ENCODE assay signal across 8 mouse cellular contexts in the genomic region with DNA sequence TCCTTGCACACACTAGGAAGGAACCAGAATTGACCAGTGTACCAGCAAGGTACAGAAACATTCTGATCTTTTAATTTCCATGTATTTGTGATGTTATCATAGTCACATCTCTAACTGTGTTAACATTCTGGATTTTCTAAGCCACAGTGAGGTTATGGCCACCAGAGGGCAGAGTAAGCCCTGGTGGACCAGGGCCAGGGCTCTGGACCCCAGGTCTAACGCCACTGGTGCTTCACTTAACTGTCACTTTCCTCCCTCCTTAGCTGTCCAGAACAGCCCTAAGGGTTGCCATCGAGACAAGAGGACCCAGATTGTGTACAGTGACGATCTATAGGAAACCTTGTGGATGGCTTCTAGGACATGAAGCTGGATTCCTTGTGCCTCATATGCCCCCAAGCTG. TPM values are rescaled to one million over a fixed set of nuclear protein-coding genes. Genes with fewer than 3 reads are reported as not detected.
DNase-seq lines count a peak whose midpoint lies in the region; ATAC-seq and TF ChIP-seq lines count a peak whose summit lies in the region.

No protein-coding gene starts in this region.

- peak; percentile 32; the same call in 1 of the 2 replicates for ATAC-seq in intestine, embryonic 15.5 days
- peak; percentile 67 for ATAC-seq in megakaryocyte progenitor cell, adult 5-6 weeks (replicated peaks; ENCODE audit: poor library complexity)
- no peak for ATAC-seq in erythroblast, adult 5-6 weeks (replicated peaks; ENCODE audit: low FRiP score, poor library complexity, severe bottlenecking)

- peak; percentile 32 for DNase-seq in gastrocnemius, adult 18-20 months (ENCODE audit: low spot score)
- no peak for DNase-seq in gastrocnemius, postnatal 25 days
- DNase-seq in testis, postnatal 14 days (ENCODE audit: low spot score) = no peak
- DNase-seq in embryo, embryonic 11 days = peak; percentile 72

- H3K9ac ChIP-seq in intestine, embryonic 15.5 days = no peak overlapping the region; the same call in 1 of the 2 replicates

- WGBS in intestine, embryonic 15.5 days = 30% methylated on average over 3 of the region's 3 CpGs

- TF ChIP-seq CTCF in testis, adult 2 months (IDR thresholded peaks at IDR 0.05; ENCODE audit: control insufficient read depth, insufficient read depth, insufficient replicate concordance, low read depth, low read length) = peak; percentile 51; the same call in 1 of the 2 replicates

- H3K9me3 ChIP-seq in intestine, embryonic 15.5 days = no peaks in the 10 kb centered on the region

- no peak overlapping the region for H3K4me2 ChIP-seq in intestine, embryonic 15.5 days (replicated peaks)

- no peak for TF ChIP-seq POLR2A in testis, adult 2 months (IDR thresholded peaks at IDR 0.05; ENCODE audit: control insufficient read depth, low read depth, low read length)

- no peak overlapping the region for H3K4me3 ChIP-seq in testis, adult 2 months (ENCODE audit: control insufficient read depth, low read depth, low read length)
- no peak overlapping the region for H3K4me3 ChIP-seq in intestine, embryonic 15.5 days (replicated peaks)

- no peaks in the 10 kb centered on the region for H3K27me3 ChIP-seq in testis, adult 2 months (ENCODE audit: control insufficient read depth, insufficient read depth, low read length)
- H3K27me3 ChIP-seq in intestine, embryonic 15.5 days (replicated peaks) = no peaks in the 10 kb centered on the region

- H3K36me3 ChIP-seq in testis, adult 2 months (ENCODE audit: control insufficient read depth, insufficient read depth, low read length) = no peaks in the 10 kb centered on the region
- H3K36me3 ChIP-seq in intestine, embryonic 15.5 days = peaks cover 33% of the 10 kb centered on the region

- H3K27ac ChIP-seq in testis, adult 2 months (ENCODE audit: control insufficient read depth, insufficient read depth, low read depth, low read length) = no peak overlapping the region
- H3K27ac ChIP-seq in intestine, embryonic 15.5 days = no peak overlapping the region

- peaks cover 2% of the 10 kb centered on the region for H3K4me1 ChIP-seq in testis, adult 2 months (ENCODE audit: control insufficient read depth, insufficient read depth, low read length)
- H3K4me1 ChIP-seq in intestine, embryonic 15.5 days (replicated peaks) = peaks cover 9% of the 10 kb centered on the region

RNA-seq across cellular contexts. Expression of a gene that starts 5.6 kb away (rescaled TPM):
- total RNA-seq in gastrocnemius, adult 18-20 months (2021) = 10 to 100 TPM in 1 of 2 experiments, 1 to 10 TPM in 1; 9.0 to 12.0 TPM
- total RNA-seq in gastrocnemius, postnatal 25 days (2021) = 1 to 10 TPM; 7.7 to 8.9 TPM
- polyA plus RNA-seq in testis, adult 2 months (2012; rRNA removed) = 173 and 180 TPM in 2 replicates
- 98.4 and 106 TPM in 2 replicates for polyA plus RNA-seq in intestine, embryonic 15.5 days (2015; fragmentation: Nextera tagmentation; extraction: Ambion mirVana)
- total RNA-seq in megakaryocyte progenitor cell, adult 5-6 weeks (2015) = 65.8 and 70.7 TPM in 2 replicates
- total RNA-seq in megakaryocyte progenitor cell, adult 5-6 weeks (2017) = 39.9 and 40.8 TPM in 2 replicates
- 23.0 and 30.0 TPM in 2 replicates for total RNA-seq in erythroblast, adult 5-6 weeks (2015; ENCODE audit: low replicate concordance)
- 16.3 and 19.7 TPM in 2 replicates for total RNA-seq in erythroblast, adult 5-6 weeks (2017; ENCODE audit: low replicate concordance)

RNA-seq across cellular contexts. Expression of a gene that starts 5.8 kb away (rescaled TPM):
- 10 to 100 TPM; 20.8 to 21.3 TPM for total RNA-seq in gastrocnemius, adult 18-20 months (2021)
- total RNA-seq in gastrocnemius, postnatal 25 days (2021) = 10 to 100 TPM; 18.0 to 18.9 TPM
- polyA plus RNA-seq in testis, adult 2 months (2012; rRNA removed) = 137 and 142 TPM in 2 replicates
- polyA plus RNA-seq in intestine, embryonic 15.5 days (2015; fragmentation: Nextera tagmentation; extraction: Ambion mirVana) = 39.9 and 42.5 TPM in 2 replicates
- total RNA-seq in megakaryocyte progenitor cell, adult 5-6 weeks (2015) = 10.2 and 12.8 TPM in 2 replicates
- 31.2 and 35.7 TPM in 2 replicates for total RNA-seq in megakaryocyte progenitor cell, adult 5-6 weeks (2017)
- total RNA-seq in erythroblast, adult 5-6 weeks (2015; ENCODE audit: low replicate concordance) = 4.8 and 9.8 TPM in 2 replicates
- total RNA-seq in erythroblast, adult 5-6 weeks (2017; ENCODE audit: low replicate concordance) = 16.0 and 20.4 TPM in 2 replicates

RNA-seq across cellular contexts. Expression of a gene that starts 6.5 kb away (rescaled TPM):
- 1 to 10 TPM; 2.9 to 6.9 TPM for total RNA-seq in gastrocnemius, adult 18-20 months (2021)
- 1 to 10 TPM in 1 of 2 experiments, under 1 TPM in 1; 0.95 to 8.2 TPM for total RNA-seq in gastrocnemius, postnatal 25 days (2021)
- 1.1 and 1.2 TPM in 2 replicates for polyA plus RNA-seq in testis, adult 2 months (2012; rRNA removed)
- 52.1 and 63.5 TPM in 2 replicates for polyA plus RNA-seq in intestine, embryonic 15.5 days (2015; fragmentation: Nextera tagmentation; extraction: Ambion mirVana)
- total RNA-seq in megakaryocyte progenitor cell, adult 5-6 weeks (2015) = not detected in 2 replicates
- not detected in 2 replicates for total RNA-seq in megakaryocyte progenitor cell, adult 5-6 weeks (2017)
- total RNA-seq in erythroblast, adult 5-6 weeks (2015; ENCODE audit: low replicate concordance) = not detected in 2 replicates
- total RNA-seq in erythroblast, adult 5-6 weeks (2017; ENCODE audit: low replicate concordance) = 0.43 and 0.56 TPM in 2 replicates

RNA-seq across cellular contexts. Expression of a gene that starts 19.0 kb away (rescaled TPM):
- total RNA-seq in gastrocnemius, adult 18-20 months (2021) = 1 to 10 TPM; 8.3 to 8.8 TPM
- total RNA-seq in gastrocnemius, postnatal 25 days (2021) = 10 to 100 TPM in 1 of 2 experiments, 1 to 10 TPM in 1; 7.6 to 10.5 TPM
- 51.3 and 61.0 TPM in 2 replicates for polyA plus RNA-seq in testis, adult 2 months (2012; rRNA removed)
- 51.8 and 58.6 TPM in 2 replicates for polyA plus RNA-seq in intestine, embryonic 15.5 days (2015; fragmentation: Nextera tagmentation; extraction: Ambion mirVana)
- total RNA-seq in megakaryocyte progenitor cell, adult 5-6 weeks (2015) = 20.2 and 33.2 TPM in 2 replicates
- total RNA-seq in megakaryocyte progenitor cell, adult 5-6 weeks (2017) = 18.8 and 28.9 TPM in 2 replicates
- total RNA-seq in erythroblast, adult 5-6 weeks (2015; ENCODE audit: low replicate concordance) = 6.5 and 6.9 TPM in 2 replicates
- total RNA-seq in erythroblast, adult 5-6 weeks (2017; ENCODE audit: low replicate concordance) = 3.5 and 19.9 TPM in 2 replicates

RNA-seq across cellular contexts. Expression of a gene that starts 19.1 kb away (rescaled TPM):
- 1 to 10 TPM; 6.6 to 7.6 TPM for total RNA-seq in gastrocnemius, adult 18-20 months (2021)
- total RNA-seq in gastrocnemius, postnatal 25 days (2021) = 1 to 10 TPM; 7.0 to 7.2 TPM
- polyA plus RNA-seq in testis, adult 2 months (2012; rRNA removed) = 41.3 and 46.3 TPM in 2 replicates
- polyA plus RNA-seq in intestine, embryonic 15.5 days (2015; fragmentation: Nextera tagmentation; extraction: Ambion mirVana) = 25.1 and 30.3 TPM in 2 replicates
- total RNA-seq in megakaryocyte progenitor cell, adult 5-6 weeks (2015) = 19.6 and 27.3 TPM in 2 replicates
- total RNA-seq in megakaryocyte progenitor cell, adult 5-6 weeks (2017) = 17.0 and 31.8 TPM in 2 replicates
- total RNA-seq in erythroblast, adult 5-6 weeks (2015; ENCODE audit: low replicate concordance) = 8.3 and 8.6 TPM in 2 replicates
- 5.9 TPM in 2 replicates for total RNA-seq in erythroblast, adult 5-6 weeks (2017; ENCODE audit: low replicate concordance)

Comparison
In these comparisons a context has a peak if more than half of its experiments do, and no peak if none do; other contexts are left out.
1. DNase-seq: peak in gastrocnemius, adult 18-20 months (single experiment) and embryo, embryonic 11 days (single experiment); none in gastrocnemius, postnatal 25 days (single experiment) and testis, postnatal 14 days (single experiment).